Mouse (Mus musculus) liver, embryonic 14 days (tissue): ENCODE measurements around the gene Ccdc171. TPM values are rescaled to one million over a fixed set of nuclear protein-coding genes. Genes with fewer than 3 reads are reported as not detected.

ENCODE experiments used
- polyA plus RNA-seq: library from polyadenylated mRNA; depleted of rRNA; stranded (reverse); fragments of >200 nt; gene quantifications from 2 replicates; pipeline ENCODE4 v1.2.3, GENCODE M21; 2012; rRNA removed

Ccdc171 gene
- 0.90 TPM in 2 replicates for polyA plus RNA-seq

GRCm38 (mm10) chr4:83524843-83525689 is at the start of gene Ccdc171:
TSS of gene Ccdc171 (plus strand) at chr4:83525545.

DNA sequence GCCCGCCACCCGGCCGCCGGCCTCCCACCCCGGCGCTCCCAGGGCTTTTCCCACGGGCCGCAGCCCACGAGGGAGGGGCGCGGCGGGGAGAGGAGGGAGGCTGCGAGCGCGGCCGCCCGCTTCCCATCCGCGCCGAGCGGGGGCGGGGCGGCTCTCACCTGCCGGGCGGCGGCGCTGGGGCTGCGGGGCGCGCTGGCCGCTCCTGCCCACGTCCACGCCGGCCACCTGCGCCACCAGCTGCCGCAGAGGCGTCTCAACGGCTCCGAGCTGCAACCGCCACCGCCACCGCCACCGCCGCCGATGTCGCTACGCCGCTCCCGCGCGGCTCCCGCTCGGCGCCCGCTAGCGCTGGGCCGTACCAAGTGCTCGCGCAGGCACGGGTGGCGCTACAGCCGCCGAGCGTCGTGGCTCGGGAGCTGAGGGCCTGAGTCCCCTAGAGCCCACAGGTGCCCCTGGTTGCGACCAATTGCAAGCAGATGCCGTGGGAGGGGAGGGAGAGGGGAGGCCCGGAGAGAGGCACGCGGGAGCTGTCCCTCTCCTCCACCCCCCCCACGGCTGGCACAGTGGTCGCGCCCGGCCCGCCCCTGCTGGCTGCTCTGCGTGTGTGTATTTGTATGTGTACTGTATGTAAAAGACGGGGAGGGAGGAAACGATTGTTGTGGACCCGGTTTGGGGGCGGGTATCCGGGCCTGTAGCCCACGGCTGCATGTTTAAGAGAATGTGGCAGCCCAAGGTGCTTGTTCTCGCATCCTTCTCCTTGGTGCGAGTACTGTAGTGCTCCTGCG is 39.0 kb upstream of the Ccdc171 start, which contains the start of gene Psip1:
Psip1 (minus strand) TSS at position 343 of the 785 bp plus-strand sequence.

Other genes with a start within 250 kb of the Ccdc171 start
- 0.51 and 0.89 TPM in 2 replicates for gene Ttc39b, start 201.3 kb upstream of the Ccdc171 start, polyA plus RNA-seq
- gene Snapc3, start 107.8 kb upstream of the Ccdc171 start, polyA plus RNA-seq: 6.8 and 7.3 TPM in 2 replicates
- 49.8 and 52.1 TPM in 2 replicates for gene Psip1, start 39.1 kb upstream of the Ccdc171 start, polyA plus RNA-seq